Mouse (Mus musculus): Measurements from ENCODE around the gene Degs1. TPM values are rescaled to one million over a fixed set of nuclear protein-coding genes. Genes with fewer than 3 reads are reported as not detected.

Degs1 gene
- polyA plus RNA-seq (2015; fragmentation: Nextera tagmentation; extraction: Ambion mirVana), result 93.1 and 106 TPM in 2 replicates

DNA sequence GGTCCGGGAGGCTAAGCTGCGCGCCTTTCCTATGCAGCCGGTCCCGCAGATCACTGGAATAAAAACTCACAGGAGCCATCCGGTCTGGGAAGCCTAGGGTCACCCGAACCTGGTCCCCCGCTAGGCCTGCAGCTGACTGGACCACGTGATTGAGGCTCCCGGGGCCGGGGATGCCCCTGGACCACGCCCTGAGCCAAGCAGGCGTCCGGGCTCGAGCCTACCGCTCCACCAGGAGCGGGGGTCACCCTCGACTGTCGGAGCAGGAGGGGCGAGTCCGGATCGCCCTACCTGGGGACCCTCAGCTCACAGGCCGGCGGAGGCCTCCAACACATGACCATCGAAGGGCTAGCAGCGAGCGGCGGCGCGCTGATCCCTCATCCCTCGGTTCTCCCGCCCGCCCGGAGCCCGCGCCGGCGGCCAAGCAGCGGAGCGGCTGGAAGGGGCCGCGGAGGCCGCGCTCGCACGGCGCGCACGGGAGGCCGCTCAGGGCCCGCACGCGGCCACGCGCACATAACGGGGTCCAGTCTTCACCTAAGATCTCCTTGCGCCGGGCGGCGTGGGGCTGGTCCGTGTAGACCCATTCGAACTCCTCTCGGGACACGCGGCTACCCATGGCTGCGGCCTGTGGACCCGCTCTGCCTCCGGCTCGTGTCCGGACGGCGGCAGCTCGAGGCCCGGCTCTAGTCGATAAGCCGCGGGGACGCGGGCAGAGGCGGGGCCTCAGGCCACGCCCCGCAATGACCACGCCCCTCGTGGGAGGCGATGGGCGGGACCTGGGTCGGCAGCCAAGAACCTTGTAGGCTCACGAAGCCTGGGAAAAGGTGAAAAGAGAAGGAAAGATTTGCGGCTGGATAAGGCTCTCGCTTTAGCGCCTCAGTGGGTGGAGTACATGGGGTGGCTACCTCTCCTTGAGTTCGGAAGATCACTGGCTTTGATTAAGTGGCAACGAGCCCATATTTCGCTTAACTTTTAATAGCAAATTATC lies at the start of gene Degs1:
TSS of gene Degs1 (minus strand) at position 714 of the 985 bp plus-strand sequence.

Other genes starting within 250 kb of the Degs1 start
- gene Srp9, start 158.1 kb downstream of the Degs1 start, polyA plus RNA-seq (2015; fragmentation: Nextera tagmentation; extraction: Ambion mirVana), result 143 and 146 TPM in 2 replicates
- not detected in 2 replicates for gene Vmn1r1, start 118.3 kb downstream of the Degs1 start, polyA plus RNA-seq (2015; fragmentation: Nextera tagmentation; extraction: Ambion mirVana)
- 6.6 and 6.9 TPM in 2 replicates for gene Fbxo28, start 58.8 kb upstream of the Degs1 start, polyA plus RNA-seq (2015; fragmentation: Nextera tagmentation; extraction: Ambion mirVana)
- gene Trp53bp2, start 126.4 kb upstream of the Degs1 start, polyA plus RNA-seq (2015; fragmentation: Nextera tagmentation; extraction: Ambion mirVana), result 2.7 and 4.3 TPM in 2 replicates
- gene Capn2, start 234.8 kb upstream of the Degs1 start, polyA plus RNA-seq (2015; fragmentation: Nextera tagmentation; extraction: Ambion mirVana), result 20.2 and 24.7 TPM in 2 replicates

Measured in spleen, postnatal 0 days (tissue).